Mouse (Mus musculus) neutrophil, adult 65 days (primary cell): ENCODE data around the gene Vmn1r91. TPM values are rescaled to one million over a fixed set of nuclear protein-coding genes. Genes with fewer than 3 reads are reported as not detected.

Experiments used
- total RNA-seq: library from RNA; stranded (reverse); gene quantifications from 2 replicates; pipeline ENCODE4 v1.2.4, GENCODE M21; 2023

The Vmn1r91 gene
- total RNA-seq: not detected in 2 replicates

GRCm38 (mm10) chr7:20099380-20099779, at the start of gene Vmn1r91:
Vmn1r91 (plus strand) TSS chr7:20099680.

GRCm38 (mm10) chr7:20122479-20122878, 23.0 kb downstream of the Vmn1r91 start, which contains the start of gene Gm16442:
Gm16442 (minus strand) TSS chr7:20122579.

GRCm38 (mm10) chr7:20138988-20139387, 39.5 kb downstream of the Vmn1r91 start, which contains the start of gene Vmn1r93:
Vmn1r93 (minus strand) TSS chr7:20139088.

Other genes with a start within 250 kb of the Vmn1r91 start
- 0.47 TPM in 1 of 2 replicates, not detected in the other for gene Gm19345, start 247.7 kb upstream of the Vmn1r91 start, total RNA-seq
- 3.0 and 3.9 TPM in 2 replicates for gene Ceacam16, start 238.4 kb upstream of the Vmn1r91 start, total RNA-seq
- 0.23 TPM in 1 of 2 replicates, not detected in the other for gene Ceacam19, start 211.7 kb upstream of the Vmn1r91 start, total RNA-seq
- 6.7 and 9.0 TPM in 2 replicates for gene Pvr, start 178.5 kb upstream of the Vmn1r91 start, total RNA-seq
- not detected in 2 replicates for gene Igsf23, start 148.9 kb upstream of the Vmn1r91 start, total RNA-seq
- gene Ceacam20, start 134.3 kb upstream of the Vmn1r91 start, total RNA-seq: not detected in 2 replicates
- not detected in 2 replicates for gene Nlrp9b, start 108.2 kb upstream of the Vmn1r91 start, total RNA-seq
- not detected in 2 replicates for gene Gm16442, start 22.9 kb downstream of the Vmn1r91 start, total RNA-seq
- not detected in 2 replicates for gene Vmn1r93, start 39.4 kb downstream of the Vmn1r91 start, total RNA-seq
- not detected in 2 replicates for gene Vmn1r94, start 68.7 kb downstream of the Vmn1r91 start, total RNA-seq
- not detected in 2 replicates for gene Vmn1r95, start 94.0 kb downstream of the Vmn1r91 start, total RNA-seq
- gene Gm6164, start 105.9 kb downstream of the Vmn1r91 start, total RNA-seq: not detected in 2 replicates
- not detected in 2 replicates for gene Gm4498, start 134.1 kb downstream of the Vmn1r91 start, total RNA-seq
- not detected in 2 replicates for gene Gm5890, start 163.2 kb downstream of the Vmn1r91 start, total RNA-seq
- gene Gm4133, start 234.4 kb downstream of the Vmn1r91 start, total RNA-seq: not detected in 2 replicates